Mouse (Mus musculus): ENCODE measurements at regions not wholly inside any gene's neighbourhood (a gene's known extent, or its start where the extent isn't known, plus 50 kb on each side); places are given as distances from the start of the nearest gene placed in this dataset.

DNA sequence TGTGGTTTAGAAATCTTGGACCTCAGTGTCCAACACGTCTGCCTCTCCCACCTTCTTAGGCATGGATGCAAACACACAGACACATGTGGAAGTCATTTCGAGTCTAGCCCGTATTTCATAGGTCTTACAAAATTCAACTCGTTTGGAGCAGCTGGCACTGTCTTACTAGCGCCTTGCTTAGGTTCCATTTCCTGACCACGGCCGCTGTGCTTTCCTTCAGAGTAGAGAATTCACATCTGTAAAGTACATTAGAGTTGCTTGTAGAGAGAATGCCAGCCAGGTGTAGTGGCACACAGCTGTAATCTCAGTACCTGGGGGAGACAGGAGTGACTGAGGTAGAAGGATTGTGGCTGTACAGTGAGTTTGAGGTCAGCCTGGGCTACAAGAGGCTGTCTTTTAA is 346.6 kb downstream of the Zfp706 start:
- TF ChIP-seq TAL1 (IDR thresholded peaks at IDR 0.05; ENCODE audit: low read length) (no peak), GATA1 (IDR thresholded peaks at IDR 0.05; ENCODE audit: low read length) (no peak)
